Mouse (Mus musculus) megakaryocyte, embryonic 14.5 days (primary cell): ENCODE data around the gene Arl1.

ENCODE experiments used
- FLI1 ChIP-seq: IDR thresholded peaks from 2 replicates; pipeline ENCODE4 v1.6.1; 2012; ENCODE audit warnings: low read length, inconsistent platforms, mixed read lengths
- GATA1 ChIP-seq: IDR thresholded peaks from 3 replicates; pipeline ENCODE4 v1.6.1; 2012; ENCODE audit warnings: mixed read lengths, low read length, inconsistent platforms, borderline replicate concordance

- no peak for TF ChIP-seq GATA1
- no peak for TF ChIP-seq FLI1
Measured at GRCm38 (mm10) chr10:88769676-88770075, 39.0 kb downstream of the Arl1 start.
